In genomic region chr15:103368179-103368940, GRCm38 (mm10) we compare ENCODE assay signal across 19 mouse cellular contexts. TPM values are rescaled to one million over a fixed set of nuclear protein-coding genes. Genes with fewer than 3 reads are reported as not detected.
A peak's percentile ranks its signal among the peaks of the same experiment; 100 is the strongest.
DNase-seq lines count a peak whose midpoint lies in the region; ATAC-seq lines count a peak whose summit lies in the region.
"Had no signal": no experiment of that assay in that cellular context is flagged by ENCODE, and none has a peak within 500 bp of the region (broad histone marks: within the 10 kb centered on the region; RNA-seq: fewer than 3 reads in every experiment).

No protein-coding gene starts in this region.

- intact Hi-C loops in gastrocnemius, postnatal 36 days (cut with DNase I), result no loop called here

- H3K9ac ChIP-seq in heart, embryonic 12.5 days, result no peak overlapping the region
- no peak overlapping the region for H3K9ac ChIP-seq in heart, embryonic 11.5 days (ENCODE audit: low read depth, low read length)
- H3K9ac ChIP-seq in hindbrain, embryonic 12.5 days, result no peak overlapping the region
- H3K9ac ChIP-seq: liver, embryonic 15.5 days; midbrain, embryonic 15.5 days had no signal

- H3K27ac ChIP-seq in heart, embryonic 12.5 days (ENCODE audit: poor library complexity, severe bottlenecking), result peak overlapping the region; percentile 99
- no peak overlapping the region for H3K27ac ChIP-seq in heart, embryonic 11.5 days (ENCODE audit: low read depth, low read length)
- no peak overlapping the region for H3K27ac ChIP-seq in hindbrain, embryonic 12.5 days
- H3K27ac ChIP-seq: embryonic facial prominence, embryonic 10.5 days; liver, embryonic 15.5 days; midbrain, embryonic 15.5 days had no signal

- ATAC-seq in heart, embryonic 12.5 days (ENCODE audit: insufficient number of reproducible peaks, low FRiP score), result no peak
- no peak for ATAC-seq in heart, embryonic 11.5 days (replicated peaks; ENCODE audit: insufficient number of reproducible peaks, low FRiP score, low TSS enrichment)
- no peak for ATAC-seq in hindbrain, embryonic 12.5 days (ENCODE audit: low FRiP score)
- ATAC-seq: forebrain, embryonic 16.5 days; inflammation-experienced regulatory T-cells, adult 6 months; lung, postnatal 0 days; midbrain, embryonic 15.5 days had no signal

- H3K9me3 ChIP-seq in heart, embryonic 12.5 days (replicated peaks), result no peaks in the 10 kb centered on the region
- H3K9me3 ChIP-seq in heart, embryonic 11.5 days (replicated peaks; ENCODE audit: control insufficient read depth, low read length), result no peaks in the 10 kb centered on the region
- no peaks in the 10 kb centered on the region for H3K9me3 ChIP-seq in hindbrain, embryonic 12.5 days (replicated peaks)
- H3K9me3 ChIP-seq: embryonic facial prominence, embryonic 10.5 days; liver, embryonic 15.5 days; midbrain, embryonic 15.5 days had no signal

- no peaks in the 10 kb centered on the region for H3K36me3 ChIP-seq in heart, embryonic 12.5 days
- no peaks in the 10 kb centered on the region for H3K36me3 ChIP-seq in heart, embryonic 11.5 days (ENCODE audit: control insufficient read depth, insufficient read depth, low read length)
- H3K36me3 ChIP-seq in hindbrain, embryonic 12.5 days, result no peaks in the 10 kb centered on the region
- H3K36me3 ChIP-seq: embryonic facial prominence, embryonic 10.5 days; liver, embryonic 15.5 days; midbrain, embryonic 15.5 days had no signal

- H3K4me2 ChIP-seq in heart, embryonic 12.5 days, result no peak overlapping the region
- no peak overlapping the region; the same call in 1 of the 2 replicates for H3K4me2 ChIP-seq in heart, embryonic 11.5 days
- no peak overlapping the region for H3K4me2 ChIP-seq in hindbrain, embryonic 12.5 days (replicated peaks)
- H3K4me2 ChIP-seq: liver, embryonic 15.5 days; midbrain, embryonic 15.5 days had no signal

- no peaks in the 10 kb centered on the region for H3K27me3 ChIP-seq in heart, embryonic 12.5 days (replicated peaks)
- H3K27me3 ChIP-seq in heart, embryonic 11.5 days (ENCODE audit: control insufficient read depth, insufficient read depth, low read length), result no peaks in the 10 kb centered on the region
- H3K27me3 ChIP-seq in hindbrain, embryonic 12.5 days, result peaks cover 23% of the 10 kb centered on the region; the same call in 1 of the 2 replicates

- peak; percentile 61 for DNase-seq in gastrocnemius, adult 18-20 months (ENCODE audit: low spot score)
- no peak for DNase-seq in gastrocnemius, postnatal 36 days
- DNase-seq in NIH3T3 (ENCODE audit: low read depth), result peak; percentile 75
- DNase-seq in skeletal muscle tissue, adult 2 months (ENCODE audit: low read depth, low spot score), result peak; percentile 62
- DNase-seq in kidney, adult 8-10 months, result no peak
- DNase-seq: adrenal gland, postnatal 14 days; cerebellum, adult 18-20 months; kidney, postnatal 14 days; thymus, postnatal 36 days had no signal

- WGBS in heart, embryonic 12.5 days, result 83% methylated on average over 4 of the region's 4 CpGs
- WGBS in heart, embryonic 11.5 days (ENCODE audit: insufficient replicate concordance), result 79% methylated on average over 4 of the region's 4 CpGs
- 78% methylated on average over 4 of the region's 4 CpGs for WGBS in hindbrain, embryonic 12.5 days

- no peak overlapping the region for H3K4me3 ChIP-seq in heart, embryonic 12.5 days
- no peak overlapping the region for H3K4me3 ChIP-seq in heart, embryonic 11.5 days (ENCODE audit: low read depth, low read length)
- H3K4me3 ChIP-seq in hindbrain, embryonic 12.5 days, result no peak overlapping the region
- H3K4me3 ChIP-seq: erythroblast, embryonic 14.5 days; liver, embryonic 15.5 days; midbrain, embryonic 15.5 days had no signal

- H3K4me1 ChIP-seq in heart, embryonic 12.5 days (replicated peaks), result peaks cover 58% of the 10 kb centered on the region
- H3K4me1 ChIP-seq in heart, embryonic 11.5 days (ENCODE audit: control insufficient read depth, insufficient read depth, low read length), result peaks cover 42% of the 10 kb centered on the region
- H3K4me1 ChIP-seq in hindbrain, embryonic 12.5 days, result peaks cover 24% of the 10 kb centered on the region

RNA-seq across cellular contexts. Expression of gene Itga5, which starts 1.8 kb away (rescaled TPM):
- 1 to 10 TPM; 6.5 to 9.1 TPM for total RNA-seq in gastrocnemius, adult 18-20 months (2021)
- total RNA-seq in gastrocnemius, postnatal 36 days (2021), result 1 to 10 TPM; 8.7 to 9.1 TPM
- 111 and 115 TPM in 2 replicates for polyA plus RNA-seq in heart, embryonic 12.5 days (2016; fragmentation: Nextera tagmentation; extraction: Ambion mirVana)
- 66.4 and 82.7 TPM in 2 replicates for polyA plus RNA-seq in heart, embryonic 11.5 days (2014; fragmentation: Nextera tagmentation; extraction: Ambion mirVana)
- polyA plus RNA-seq in hindbrain, embryonic 12.5 days (2016; fragmentation: Nextera tagmentation; extraction: Ambion mirVana), result 26.8 and 27.0 TPM in 2 replicates

RNA-seq across cellular contexts. Expression of gene Zfp385a, which starts 28.5 kb away (rescaled TPM):
- total RNA-seq in gastrocnemius, adult 18-20 months (2021), result 10 to 100 TPM in 1 of 2 experiments, 1 to 10 TPM in 1; 7.9 to 32.1 TPM
- 10 to 100 TPM in 1 of 2 experiments, 1 to 10 TPM in 1; 8.7 to 12.7 TPM for total RNA-seq in gastrocnemius, postnatal 36 days (2021)
- polyA plus RNA-seq in heart, embryonic 12.5 days (2016; fragmentation: Nextera tagmentation; extraction: Ambion mirVana), result 9.2 and 10.3 TPM in 2 replicates
- polyA plus RNA-seq in heart, embryonic 11.5 days (2014; fragmentation: Nextera tagmentation; extraction: Ambion mirVana), result 10.2 and 11.6 TPM in 2 replicates
- 20.5 and 23.8 TPM in 2 replicates for polyA plus RNA-seq in hindbrain, embryonic 12.5 days (2016; fragmentation: Nextera tagmentation; extraction: Ambion mirVana)
- polyA plus RNA-seq: inflammation-experienced regulatory T-cells, adult 6 months had no signal

RNA-seq across cellular contexts. Expression of gene Gpr84, which starts 57.9 kb away (rescaled TPM):
- not detected for total RNA-seq in gastrocnemius, adult 18-20 months (2021)
- not detected for total RNA-seq in gastrocnemius, postnatal 36 days (2021)
- 0.17 and 0.29 TPM in 2 replicates for polyA plus RNA-seq in heart, embryonic 12.5 days (2016; fragmentation: Nextera tagmentation; extraction: Ambion mirVana)
- polyA plus RNA-seq in heart, embryonic 11.5 days (2014; fragmentation: Nextera tagmentation; extraction: Ambion mirVana), result 0.41 and 0.53 TPM in 2 replicates
- polyA plus RNA-seq in hindbrain, embryonic 12.5 days (2016; fragmentation: Nextera tagmentation; extraction: Ambion mirVana), result 0.36 and 0.51 TPM in 2 replicates
- total RNA-seq: adrenal gland, postnatal 14 days had no signal
- polyA plus RNA-seq: erythroblast, embryonic 14.5 days; inflammation-experienced regulatory T-cells, adult 6 months had no signal

Comparison
In these comparisons a context has a peak if more than half of its experiments do, and no peak if none do; other contexts are left out.
1. DNase-seq: peak in gastrocnemius, adult 18-20 months (single experiment), NIH3T3 (single experiment) and skeletal muscle tissue, adult 2 months (single experiment); none in gastrocnemius, postnatal 36 days (0 of 2) and kidney, adult 8-10 months (0 of 2).